Mouse (Mus musculus): ENCODE data around the gene Anks6.

Gene Anks6

DNA sequence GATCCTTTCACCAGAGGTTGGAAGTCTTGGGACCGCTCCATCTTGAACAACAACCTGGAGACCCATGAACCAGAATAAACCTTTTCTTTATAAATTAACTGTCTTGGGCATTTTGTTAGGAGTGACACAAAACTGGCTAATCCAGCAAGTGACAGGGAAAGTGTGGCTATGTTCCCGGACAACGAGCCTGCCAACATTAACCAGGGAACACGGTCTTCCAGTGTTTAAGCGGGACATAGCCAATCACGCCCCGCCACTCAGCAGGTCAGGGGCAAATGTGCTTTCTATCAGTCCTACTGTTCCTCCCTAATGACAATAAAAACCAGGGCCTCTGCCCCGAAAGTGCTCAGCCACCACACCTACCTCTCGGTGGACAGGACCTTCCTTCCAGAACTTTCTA, 13.4 kb downstream of the Anks6 start:
- no peak for DNase-seq (ENCODE audit: low read depth)

DNA sequence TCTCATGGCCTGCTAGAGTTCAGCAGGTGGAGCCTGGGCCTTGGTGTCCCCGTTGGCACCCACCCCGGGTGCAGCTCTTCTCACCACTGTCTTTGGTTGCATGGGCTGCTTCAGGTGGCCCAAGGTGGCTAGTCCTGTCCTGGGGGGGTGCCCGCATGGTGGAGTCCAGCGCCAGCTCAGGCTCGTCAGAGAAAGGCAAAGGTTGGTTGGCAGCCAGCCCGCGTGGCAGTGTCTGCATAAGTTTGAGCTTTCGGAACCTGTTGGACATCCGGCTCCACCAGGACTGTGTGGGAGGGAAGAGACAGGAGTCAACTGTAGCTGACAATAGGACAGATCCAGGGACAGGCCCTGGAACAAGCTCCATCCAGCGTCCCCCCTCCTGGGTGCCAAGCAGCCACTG, 17.6 kb downstream of the Anks6 start:
- no peak for DNase-seq (ENCODE audit: low read depth)

DNA sequence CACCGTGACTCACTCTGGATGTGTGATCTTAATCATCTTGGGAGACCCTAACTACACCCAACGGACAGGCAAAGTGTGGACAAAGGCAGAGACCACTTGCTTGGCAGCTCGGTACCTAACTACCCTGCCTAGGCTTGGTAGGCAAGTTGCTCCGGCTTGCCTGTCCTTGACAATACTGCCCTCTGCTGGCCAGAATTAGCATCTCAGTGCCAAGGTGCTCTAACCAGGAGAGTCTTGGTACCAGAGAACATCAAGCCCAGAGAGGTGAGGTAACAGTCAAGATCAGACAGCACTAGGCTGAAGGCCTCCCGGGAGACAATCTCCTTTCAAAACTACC, 19.9 kb downstream of the Anks6 start:
- DNase-seq (ENCODE audit: low read depth) = peak; percentile 84

DNA sequence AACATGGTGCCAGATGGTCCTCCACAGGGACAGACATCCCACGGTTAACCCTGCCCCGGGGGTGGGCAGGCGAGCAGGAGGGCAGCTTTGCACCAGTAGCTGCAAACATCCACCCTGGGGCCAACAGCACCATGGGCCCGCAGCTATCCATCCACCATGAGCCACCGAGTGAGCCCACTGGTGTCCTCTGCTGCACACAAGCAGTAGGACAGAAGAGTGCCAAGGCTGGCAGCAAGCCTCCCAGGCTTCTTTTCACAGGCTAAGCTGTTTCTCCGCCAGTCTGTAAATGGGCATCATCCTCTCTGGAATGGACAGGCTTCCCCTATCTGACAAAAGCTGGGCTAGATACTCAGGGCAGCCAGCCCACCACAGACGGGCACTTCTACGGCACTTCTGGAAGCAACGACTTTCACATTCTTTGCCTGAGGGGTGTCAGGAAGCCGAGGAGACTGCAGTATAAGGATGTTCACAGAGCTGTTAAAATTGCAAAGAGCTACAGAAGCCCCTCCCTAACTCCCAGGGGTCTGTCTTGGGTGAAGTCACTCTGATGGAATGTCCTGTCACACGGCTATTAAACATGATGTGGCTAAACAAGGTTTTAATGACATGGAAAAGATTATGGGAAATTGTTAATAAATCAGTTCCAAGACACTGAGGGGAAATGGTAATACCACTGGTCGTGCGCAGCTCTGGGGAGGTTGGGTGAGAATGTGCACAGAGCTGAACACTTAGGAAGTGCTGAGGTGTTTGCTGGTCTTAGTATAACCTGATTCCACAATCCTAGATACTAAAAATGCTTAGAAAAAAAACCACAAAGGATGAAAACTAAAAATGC, 20.5 kb downstream of the Anks6 start:
- no peak for DNase-seq (ENCODE audit: low read depth)

DNA sequence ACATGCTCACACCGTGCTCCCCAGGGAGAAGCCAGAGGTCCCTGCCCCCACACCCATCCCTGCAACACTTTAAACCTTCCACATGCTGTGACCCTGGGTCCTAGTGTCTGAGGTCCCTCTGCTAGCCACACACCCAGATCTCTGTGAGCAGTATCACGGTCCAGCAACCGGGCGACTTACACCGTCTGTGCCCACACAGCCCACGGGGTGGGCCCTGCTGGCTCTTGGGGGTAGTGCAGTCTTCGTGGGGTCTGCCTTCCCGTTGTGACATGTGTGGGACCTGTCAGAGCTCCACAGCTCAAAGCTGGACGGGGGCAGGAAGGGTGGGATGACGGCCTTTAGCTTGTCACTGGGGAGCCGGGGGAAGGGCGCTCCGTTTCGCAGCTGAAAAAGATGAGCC, 21.7 kb downstream of the Anks6 start:
- no peak for DNase-seq (ENCODE audit: low read depth)

DNA sequence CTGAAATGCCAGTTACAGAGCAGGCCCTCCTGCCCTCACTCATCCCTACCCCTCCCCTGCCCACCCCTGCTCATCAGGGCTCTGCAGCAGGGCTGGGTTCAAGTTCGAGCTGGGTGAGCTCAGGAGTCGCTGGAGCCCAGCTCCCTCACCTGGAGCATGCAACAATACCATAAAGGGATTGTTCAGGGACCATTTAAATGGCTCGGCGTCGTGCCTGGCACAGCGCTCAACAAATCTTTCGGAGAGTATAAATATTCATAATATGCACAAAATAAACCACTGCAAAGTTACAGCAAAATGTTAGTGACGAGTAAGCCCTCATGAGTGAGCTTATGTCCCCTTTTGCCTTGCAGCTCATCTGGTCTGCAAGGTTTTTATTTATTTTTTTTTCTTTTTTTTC, 25.1 kb downstream of the Anks6 start:
- no peak for DNase-seq (ENCODE audit: low read depth)

DNA sequence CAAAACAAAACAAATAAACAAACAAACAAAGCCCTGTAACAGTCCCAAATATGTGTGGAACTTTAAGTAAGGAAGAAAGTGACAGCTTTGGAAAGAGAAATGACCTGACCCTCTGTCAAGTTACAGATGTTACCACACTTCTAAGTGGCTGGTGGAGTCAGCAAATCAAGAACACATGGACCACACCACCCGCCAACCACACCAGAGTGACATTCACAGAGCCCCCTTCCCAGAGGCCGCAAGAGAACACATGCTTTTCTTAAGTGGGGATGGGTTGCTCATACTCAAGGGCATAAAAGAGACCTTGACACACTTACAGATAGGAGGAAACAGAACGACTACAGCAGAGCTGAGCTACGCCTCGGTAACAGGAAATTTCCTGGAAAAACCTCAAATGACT, 28.4 kb downstream of the Anks6 start:
- DNase-seq (ENCODE audit: low read depth) = no peak

DNA sequence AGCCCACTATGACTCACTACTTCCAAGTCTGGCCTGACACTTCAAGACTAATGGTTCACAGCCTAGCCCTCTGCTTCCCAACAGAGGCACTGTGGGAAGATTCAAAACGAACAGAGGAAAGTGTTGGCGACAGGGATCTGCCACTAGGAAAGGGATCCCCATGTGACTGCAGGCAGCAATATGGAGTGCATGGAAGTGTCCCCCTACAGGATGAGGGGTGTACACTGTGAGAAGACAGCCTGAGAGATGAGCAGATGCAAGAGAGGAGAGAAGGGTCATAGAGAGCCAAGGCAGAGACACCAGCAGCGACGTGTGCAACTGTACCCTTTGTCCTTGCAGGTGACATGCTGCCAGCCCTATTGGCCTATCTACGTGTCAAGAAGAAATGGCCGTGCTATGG, 33.3 kb downstream of the Anks6 start:
- no peak for DNase-seq (ENCODE audit: low read depth)

DNA sequence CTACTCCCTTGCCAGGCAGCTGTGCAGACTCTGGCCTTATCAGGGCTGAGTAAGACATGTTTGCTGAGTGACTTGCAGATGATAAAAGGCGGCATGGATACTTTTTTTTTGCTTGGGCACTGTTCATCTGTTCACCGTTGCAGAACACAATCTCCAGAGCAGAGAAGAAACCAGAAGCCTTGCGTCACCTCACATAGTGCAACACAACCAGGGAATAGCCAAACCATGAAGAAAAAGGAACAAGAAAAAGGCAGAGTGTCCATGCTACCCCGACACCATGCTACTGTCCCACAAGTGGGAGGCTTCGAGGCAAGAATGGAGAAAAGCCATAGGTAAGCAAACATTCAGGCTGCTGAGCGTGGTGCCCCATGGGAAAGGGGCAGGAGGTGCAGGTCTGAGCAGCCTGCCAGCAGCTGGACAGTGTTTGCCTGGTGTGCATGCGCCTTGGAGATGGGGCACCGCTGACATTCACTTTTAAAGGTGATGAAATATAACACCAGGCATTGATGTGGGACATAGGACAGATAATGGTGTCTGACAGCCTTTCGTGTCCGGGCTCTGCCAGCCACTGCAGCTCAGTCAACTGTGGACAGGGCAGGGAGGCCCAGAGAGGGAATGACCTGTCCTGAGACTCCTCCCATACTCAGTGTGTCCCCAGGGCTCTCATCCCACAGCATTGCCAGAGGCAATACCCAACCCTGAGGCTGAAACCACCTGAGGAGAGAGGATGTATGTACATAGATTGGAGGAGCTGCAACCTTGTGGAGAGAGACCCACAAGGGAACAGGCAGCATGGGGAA, 34.2 kb downstream of the Anks6 start:
- DNase-seq (ENCODE audit: low read depth) = no peak

DNA sequence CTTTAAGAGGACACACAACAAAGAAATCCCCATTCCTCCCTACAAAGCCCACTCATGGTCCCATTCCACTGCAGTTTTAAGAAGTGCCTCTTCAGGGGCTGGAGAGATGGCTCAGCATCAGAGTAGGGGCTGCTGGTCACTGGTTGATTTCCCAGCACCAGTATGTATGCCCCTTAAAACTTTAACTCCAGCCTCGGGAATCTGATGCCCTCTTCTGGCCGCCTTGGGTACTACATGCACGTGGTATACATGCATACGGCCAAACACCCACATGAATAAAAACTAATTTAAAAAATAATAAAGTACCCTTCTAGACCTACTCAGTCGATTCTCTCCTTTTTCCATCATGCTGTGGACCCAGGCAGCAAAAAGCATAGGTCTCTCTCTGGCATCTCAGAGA, 36.7 kb downstream of the Anks6 start:
- DNase-seq (ENCODE audit: low read depth) = peak; percentile 64

DNA sequence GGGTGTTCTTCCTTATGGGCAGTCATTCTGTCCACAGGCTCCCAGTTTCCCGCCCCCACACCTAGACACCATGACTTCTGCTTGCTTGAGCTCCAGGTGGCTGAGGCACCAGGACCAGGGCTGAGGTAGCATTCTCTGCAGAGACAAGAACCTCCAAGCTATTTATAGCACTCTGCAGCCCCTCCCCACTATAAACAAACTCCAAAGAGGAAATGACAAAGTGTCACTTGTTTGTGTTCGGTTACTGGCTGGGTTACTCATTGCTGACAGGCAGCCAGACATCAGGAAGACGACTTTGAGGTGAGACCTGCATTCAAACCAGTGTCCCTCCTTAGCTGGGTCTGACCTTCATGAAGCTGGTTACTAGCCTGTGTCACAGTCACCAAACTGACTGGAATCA, 42.1 kb downstream of the Anks6 start:
- no peak for DNase-seq (ENCODE audit: low read depth)

DNA sequence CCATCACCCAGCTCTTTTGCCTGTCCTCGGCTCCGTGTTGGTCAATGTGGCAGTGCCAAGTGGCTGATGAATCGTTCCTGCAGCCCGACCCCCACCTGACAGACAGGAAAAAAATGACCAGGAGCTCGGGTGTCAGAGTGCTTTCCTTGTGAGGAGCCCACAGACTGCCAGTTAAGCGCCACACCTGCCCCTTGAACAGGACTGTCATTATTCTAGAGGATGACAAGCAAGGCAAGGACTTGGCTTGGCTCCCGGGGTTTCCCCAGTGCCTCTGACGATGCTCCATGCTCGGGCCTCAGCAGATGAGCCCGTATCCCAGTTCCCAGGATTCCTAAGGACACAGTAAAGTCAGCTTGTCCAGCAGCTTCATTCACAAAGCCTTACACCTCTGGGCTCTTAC, 44.8 kb downstream of the Anks6 start:
- no peak for DNase-seq (ENCODE audit: low read depth)

DNA sequence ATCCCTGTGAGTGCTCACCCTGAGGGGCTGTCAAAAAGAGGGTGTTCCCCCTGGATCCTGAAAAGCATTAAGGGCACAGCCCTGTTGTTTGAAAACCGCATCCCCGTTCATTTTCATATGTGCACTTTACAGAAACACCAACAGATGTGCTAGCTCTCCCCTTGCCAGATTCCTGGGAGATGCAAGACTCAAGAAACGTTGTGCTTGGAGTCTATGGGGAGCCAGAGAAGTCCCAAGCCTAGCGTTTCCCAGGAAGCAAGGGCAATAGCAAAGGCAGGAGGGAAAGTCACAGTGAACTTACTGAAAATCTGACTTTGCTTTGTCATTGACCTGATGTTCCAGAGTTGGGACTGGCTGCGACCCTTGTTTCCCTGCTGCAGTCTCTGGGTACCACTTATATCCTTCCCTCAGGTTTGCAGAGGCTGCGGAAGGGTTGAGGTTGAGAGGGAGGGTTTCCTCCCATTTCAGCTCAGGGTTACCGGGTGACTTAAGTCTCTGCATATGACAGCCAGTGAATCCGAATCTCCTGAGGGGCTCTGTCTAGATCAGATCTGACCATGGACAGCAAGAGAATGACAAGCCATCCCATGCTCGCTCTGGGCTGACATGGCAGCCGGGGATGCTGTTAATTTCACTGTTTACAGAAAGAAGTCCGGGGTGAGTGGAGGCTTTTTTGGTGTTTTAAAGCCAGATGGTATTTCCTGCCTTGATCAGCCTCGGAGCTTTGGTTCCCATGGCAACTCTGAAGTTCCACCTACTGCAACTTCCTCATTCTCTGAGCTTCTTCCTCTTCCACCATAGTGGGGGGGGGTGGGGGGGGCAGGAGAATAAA, 46.6 kb downstream of the Anks6 start:
- DNase-seq (ENCODE audit: low read depth) = peak; percentile 72

DNA sequence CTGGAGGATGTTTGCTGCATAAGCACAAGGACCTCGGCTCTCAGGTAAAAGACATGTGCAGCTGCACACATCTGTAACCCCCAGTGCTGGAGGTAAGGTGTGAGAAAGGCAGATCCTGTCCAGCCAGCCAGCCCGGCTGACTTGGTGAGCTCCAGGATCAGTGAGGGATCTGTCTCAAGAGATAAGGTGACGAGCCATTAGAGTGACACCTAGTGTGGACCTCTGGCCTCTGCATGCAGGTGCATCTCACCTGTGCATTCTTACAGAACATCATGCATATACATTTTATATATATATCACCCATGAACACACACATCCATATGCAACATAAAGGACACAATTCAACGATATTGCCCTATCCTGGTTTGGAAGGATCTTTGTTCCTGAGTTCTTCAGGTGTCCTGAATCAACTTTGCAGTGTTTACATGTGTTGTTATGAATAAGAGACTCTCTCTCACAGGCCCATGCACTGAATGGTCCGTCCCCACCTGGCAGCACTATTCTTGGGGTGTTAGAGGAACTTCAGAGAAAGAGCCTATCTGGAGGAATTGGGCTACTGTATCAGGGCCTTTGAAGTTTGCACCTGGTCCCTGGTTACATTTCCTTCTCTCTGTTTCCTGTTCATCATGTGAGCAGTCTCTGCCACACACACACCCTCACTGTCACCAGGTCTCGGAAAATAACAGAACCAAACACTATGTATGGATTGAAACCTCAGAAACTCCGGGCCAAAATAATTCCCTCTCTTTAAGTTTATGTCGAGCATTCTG, 56.4 kb downstream of the Anks6 start:
- no peak for DNase-seq (ENCODE audit: low read depth)

DNA sequence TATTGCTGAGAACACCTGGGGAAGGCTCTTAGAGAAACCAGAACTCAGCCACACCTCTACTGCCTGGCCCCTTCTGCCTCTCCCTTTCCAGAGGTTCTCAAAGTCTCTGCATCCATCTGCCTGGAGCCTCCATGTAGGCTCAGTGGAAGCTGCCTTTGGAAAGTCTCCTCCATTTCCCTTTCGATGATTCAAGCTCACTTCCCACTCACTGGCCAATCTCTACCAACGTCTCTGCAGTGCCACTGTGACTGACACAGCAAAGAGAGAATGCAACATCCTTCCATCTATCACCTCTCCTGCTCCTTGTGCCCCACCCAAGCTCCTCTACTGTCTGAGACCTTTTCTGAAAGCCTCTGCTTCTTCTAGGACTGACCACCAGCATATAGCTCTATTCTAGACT, 59.3 kb downstream of the Anks6 start:
- DNase-seq (ENCODE audit: low read depth) = no peak

DNA sequence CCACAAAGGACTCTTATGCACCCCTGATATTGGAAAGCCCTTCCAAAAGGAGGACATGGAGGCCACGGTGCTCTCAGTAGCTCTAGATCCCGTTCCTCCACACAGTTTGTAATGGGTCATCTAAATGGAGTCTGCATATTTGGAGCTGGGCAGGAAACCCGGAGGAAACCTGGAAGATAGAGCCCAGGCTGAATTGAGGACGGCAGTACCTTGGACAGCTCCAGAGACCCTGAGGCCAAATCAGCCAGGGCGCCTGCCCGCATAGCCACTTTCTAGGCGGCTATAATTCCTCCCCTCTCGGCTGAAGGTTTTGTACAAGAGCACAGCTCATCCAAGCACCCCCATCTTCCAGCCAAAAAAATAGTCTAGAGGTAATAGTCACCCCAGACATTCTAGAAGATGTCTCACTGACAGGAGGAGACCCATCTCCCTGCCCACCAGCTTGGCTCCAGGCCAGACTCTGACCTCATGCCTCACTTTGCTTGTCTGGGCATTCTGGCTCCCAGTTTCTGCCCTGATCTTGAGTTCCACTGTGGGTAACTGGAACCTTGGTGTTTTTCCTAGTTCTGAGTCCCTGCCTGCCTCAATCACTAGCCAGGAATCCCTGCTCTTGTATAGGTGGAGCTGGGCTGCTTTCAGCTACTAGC, 64.3 kb downstream of the Anks6 start:
- peak; percentile 20 for DNase-seq (ENCODE audit: low read depth)

DNA sequence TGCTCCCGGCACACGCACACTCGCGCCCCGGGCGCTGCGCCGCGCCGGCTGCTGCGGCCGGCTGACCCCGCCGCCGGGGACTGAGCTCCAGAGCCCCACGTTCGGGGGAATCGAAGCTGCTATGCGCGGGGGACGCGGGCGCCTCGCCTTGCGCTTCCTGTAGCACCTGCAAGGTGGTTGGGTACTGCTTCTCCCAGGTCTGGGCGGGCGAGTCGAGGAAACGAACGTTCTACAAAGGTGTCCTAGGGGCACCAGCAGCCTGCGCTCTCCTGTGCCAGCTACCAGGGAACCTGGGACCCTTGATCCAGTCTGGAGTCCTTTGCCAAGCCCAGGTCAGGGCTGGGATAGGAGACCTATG, 65.3 kb downstream of the Anks6 start:
- DNase-seq (ENCODE audit: low read depth) = no peak

DNA sequence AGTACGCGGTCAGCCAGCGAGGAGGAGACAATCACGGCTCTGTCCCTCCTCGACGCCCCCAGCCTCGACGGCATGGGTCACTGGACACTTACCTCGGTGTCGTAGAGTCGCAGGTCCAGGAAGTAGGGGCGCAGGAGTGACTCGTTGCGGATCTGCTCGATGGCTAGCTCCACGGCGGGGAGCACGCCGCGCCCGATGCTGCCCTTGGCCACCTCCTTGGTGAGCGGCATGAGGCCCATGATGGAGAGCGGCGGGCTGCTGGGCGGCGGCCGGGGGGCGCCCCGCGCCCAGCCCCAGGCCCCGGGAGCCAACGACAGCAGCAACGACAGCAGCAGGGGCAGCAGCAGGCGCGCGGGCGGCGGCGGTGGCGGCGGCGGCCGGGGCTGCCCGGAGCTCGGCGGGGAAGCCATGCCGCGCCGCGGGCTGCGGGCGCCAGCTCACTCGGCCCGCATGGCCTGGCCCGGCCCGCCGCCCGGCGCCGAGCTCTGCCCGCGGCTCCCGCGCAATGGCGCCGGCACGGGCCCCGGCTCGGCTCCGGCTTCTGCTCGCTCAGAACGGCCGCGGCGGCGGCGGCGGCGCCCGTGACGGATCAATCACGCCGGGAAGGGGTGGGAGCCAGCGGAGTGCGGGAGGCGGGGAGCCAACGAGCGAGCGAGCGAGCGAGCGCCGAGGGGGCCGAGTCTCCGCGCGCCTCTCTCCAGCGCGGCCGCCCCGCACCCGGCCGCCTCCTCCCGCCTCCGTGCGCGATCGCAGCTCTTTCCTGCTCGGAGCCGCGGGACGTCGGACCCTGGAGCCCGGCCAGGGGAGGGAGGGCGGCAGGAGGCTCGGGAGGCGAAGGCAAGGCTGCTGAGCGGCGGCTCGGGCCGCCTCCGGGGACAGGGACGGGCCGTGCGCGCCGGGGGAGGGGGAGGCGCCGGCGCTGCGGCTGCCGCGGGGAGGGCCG, 65.9 kb downstream of the Anks6 start, which contains the start of gene Gabbr2:
Gabbr2 (minus strand) TSS at position 858 of the 943 bp plus-strand sequence.
- no peak for DNase-seq (ENCODE audit: low read depth)

DNA sequence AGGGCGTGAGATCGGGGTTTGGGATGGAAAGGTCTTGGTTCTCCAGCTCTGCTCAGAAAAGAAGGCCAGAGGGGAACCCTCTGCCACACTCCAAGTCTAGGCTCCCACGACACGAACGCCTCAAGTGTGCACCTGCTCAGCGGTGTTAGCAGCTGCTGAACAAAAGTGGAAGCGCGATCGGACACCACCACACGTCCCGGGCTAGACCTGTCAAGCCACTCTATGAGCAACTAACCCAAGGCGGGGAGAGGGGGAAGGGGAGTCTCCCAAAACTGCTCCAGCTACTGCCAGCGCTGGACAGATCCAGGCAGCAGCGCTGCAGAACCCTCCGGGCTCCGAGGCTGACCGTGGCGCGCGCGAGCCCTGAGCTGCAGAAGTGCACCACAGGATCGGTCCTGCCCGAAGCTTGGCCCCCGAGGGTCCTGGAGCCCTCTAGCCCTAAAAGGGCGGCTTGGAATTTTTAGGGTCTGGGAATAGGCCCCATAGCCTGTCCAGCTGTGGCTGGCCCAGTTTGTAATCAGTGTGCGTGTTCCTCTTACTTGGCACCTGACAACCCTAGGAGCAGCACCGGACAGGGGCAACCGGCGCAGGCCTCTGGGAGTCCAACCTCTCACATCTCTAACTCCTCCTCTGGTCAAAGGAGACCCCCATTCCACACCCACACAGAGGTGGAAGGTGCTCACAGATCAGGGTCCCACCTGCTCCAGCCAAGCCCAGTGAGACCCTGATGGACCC, 66.8 kb downstream of the Anks6 start:
- no peak for DNase-seq (ENCODE audit: low read depth)

DNA sequence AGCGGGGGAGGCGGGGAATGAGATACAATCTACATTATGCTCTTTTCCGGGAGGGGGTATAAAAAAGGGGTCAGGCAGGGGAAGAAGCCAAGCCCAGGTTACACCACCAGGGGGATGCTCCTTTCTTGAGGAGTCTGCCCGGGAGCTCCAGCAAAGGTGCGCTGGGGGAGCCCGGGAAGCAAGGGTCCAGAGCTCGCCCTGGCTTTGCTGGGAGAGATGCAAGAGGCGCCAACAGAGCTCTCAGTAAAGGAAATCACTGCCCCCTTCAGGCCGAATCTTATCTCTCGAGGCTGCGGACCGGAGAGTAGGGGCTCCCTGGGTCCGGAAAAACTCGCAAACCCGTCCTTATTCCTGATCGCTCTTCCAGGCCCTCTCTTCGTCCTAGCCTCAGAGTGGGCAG, 67.4 kb downstream of the Anks6 start:
- DNase-seq (ENCODE audit: low read depth) = no peak
